Mouse (Mus musculus): ENCODE data around the gene Itpa. TPM values are rescaled to one million over a fixed set of nuclear protein-coding genes. Genes with fewer than 3 reads are reported as not detected.

The Itpa gene
- polyA plus RNA-seq, 1 experiment from 2014 or later: 44.8 TPM

GRCm38 (mm10) chr2:130728906-130729585 is 61.6 kb downstream of the Itpa start:
- H3K27me3 ChIP-seq: no peaks in the 10 kb centered on the region
- H3K9ac ChIP-seq: no peak overlapping the region
- H3K27ac ChIP-seq (replicated peaks): no peak overlapping the region
- H3K4me1 ChIP-seq (replicated peaks): no peaks in the 10 kb centered on the region
- no peaks in the 10 kb centered on the region for H3K9me3 ChIP-seq (replicated peaks)
- no peak overlapping the region for H3K4me2 ChIP-seq
- peaks cover 66% of the 10 kb centered on the region for H3K36me3 ChIP-seq (replicated peaks)
- 82% methylated on average over 2 of the region's 2 CpGs for WGBS (ENCODE audit: insufficient replicate concordance)
- ATAC-seq (ENCODE audit: insufficient read depth): no peak
- H3K4me3 ChIP-seq (replicated peaks): no peak overlapping the region

GRCm38 (mm10) chr2:130730746-130731145 is 63.3 kb downstream of the Itpa start:
- Histone ChIP-seq H3K36me3 (replicated peaks) (peaks cover 54% of the 10 kb centered on the region), H3K27me3 (no peaks in the 10 kb centered on the region), H3K4me1 (replicated peaks) (no peaks in the 10 kb centered on the region), H3K4me2 (no peak overlapping the region), H3K9me3 (replicated peaks) (no peaks in the 10 kb centered on the region), H3K9ac (no peak overlapping the region), H3K27ac (replicated peaks) (no peak overlapping the region), H3K4me3 (replicated peaks) (no peak overlapping the region)
- peak; percentile 25; the same call in 1 of the 2 replicates for ATAC-seq (ENCODE audit: insufficient read depth)
- 72% methylated on average over 9 of the region's 9 CpGs for WGBS (ENCODE audit: insufficient replicate concordance)

Other genes starting within 250 kb of the Itpa start
- gene Vps16, start 243.3 kb upstream of the Itpa start, polyA plus RNA-seq (2015; fragmentation: Nextera tagmentation; extraction: Ambion mirVana): 35.0 and 43.4 TPM in 2 replicates
- 3.8 TPM in 2 replicates for gene Pced1a, start 242.9 kb upstream of the Itpa start, polyA plus RNA-seq (2015; fragmentation: Nextera tagmentation; extraction: Ambion mirVana)
- gene Ptpra, start 217.3 kb upstream of the Itpa start, polyA plus RNA-seq (2015; fragmentation: Nextera tagmentation; extraction: Ambion mirVana): 30.0 and 30.7 TPM in 2 replicates
- gene Mrps26, start 103.9 kb upstream of the Itpa start, polyA plus RNA-seq (2015; fragmentation: Nextera tagmentation; extraction: Ambion mirVana): 40.3 and 41.1 TPM in 2 replicates
- gene Oxt, start 91.4 kb upstream of the Itpa start, polyA plus RNA-seq (2015; fragmentation: Nextera tagmentation; extraction: Ambion mirVana): not detected in 2 replicates
- not detected in 2 replicates for gene Avp, start 85.1 kb upstream of the Itpa start, polyA plus RNA-seq (2015; fragmentation: Nextera tagmentation; extraction: Ambion mirVana)
- gene Fastkd5, start 37.6 kb upstream of the Itpa start, polyA plus RNA-seq (2015; fragmentation: Nextera tagmentation; extraction: Ambion mirVana): 8.6 and 9.5 TPM in 2 replicates
- gene Ubox5, start 37.6 kb upstream of the Itpa start, polyA plus RNA-seq (2015; fragmentation: Nextera tagmentation; extraction: Ambion mirVana): 4.8 and 5.0 TPM in 2 replicates
- 1.4 and 2.0 TPM in 2 replicates for gene Lzts3, start 24.8 kb upstream of the Itpa start, polyA plus RNA-seq (2015; fragmentation: Nextera tagmentation; extraction: Ambion mirVana)
- gene Ddrgk1, start 3.0 kb upstream of the Itpa start, polyA plus RNA-seq (2015; fragmentation: Nextera tagmentation; extraction: Ambion mirVana): 40.6 and 43.8 TPM in 2 replicates
- gene Slc4a11, start 29.9 kb downstream of the Itpa start, polyA plus RNA-seq (2015; fragmentation: Nextera tagmentation; extraction: Ambion mirVana): 0.08 and 0.14 TPM in 2 replicates
- 9.8 and 11.4 TPM in 2 replicates for gene 4930402H24Rik, start 238.8 kb downstream of the Itpa start, polyA plus RNA-seq (2015; fragmentation: Nextera tagmentation; extraction: Ambion mirVana)
- gene Atrn, start 238.9 kb downstream of the Itpa start, polyA plus RNA-seq (2015; fragmentation: Nextera tagmentation; extraction: Ambion mirVana): 2.2 and 3.0 TPM in 2 replicates

Data from liver, embryonic 15.5 days (tissue).